ENCODE assay signal across 21 mouse cellular contexts in the genomic region with DNA sequence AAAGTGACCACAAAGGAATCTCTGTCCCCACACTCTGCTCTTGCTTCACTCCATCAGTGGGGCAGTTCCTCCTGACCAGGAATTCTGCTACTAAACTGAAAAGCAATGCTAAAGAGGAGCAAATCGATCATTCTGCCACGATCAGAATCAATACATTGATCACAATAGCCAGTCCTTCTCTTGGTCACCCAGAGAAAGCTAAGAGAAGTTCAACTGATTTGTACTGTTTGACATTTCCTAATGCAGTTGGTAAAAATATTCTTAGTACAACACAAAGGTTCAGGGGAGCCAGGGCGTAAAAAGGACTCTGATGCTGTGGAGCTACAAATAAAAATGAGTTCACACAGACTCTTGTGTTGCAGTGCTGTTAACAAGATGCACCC.
A peak's percentile ranks its signal among the peaks of the same experiment; 100 is the strongest.
DNase-seq lines count a peak whose midpoint lies in the region; ATAC-seq and TF ChIP-seq lines count a peak whose summit lies in the region.
"Had no signal": no experiment of that assay in that cellular context is flagged by ENCODE, and none has a peak within 500 bp of the region (broad histone marks: within the 10 kb centered on the region; RNA-seq: fewer than 3 reads in every experiment).

No protein-coding gene starts in this region.

- no peak for ATAC-seq in heart, embryonic 11.5 days (replicated peaks; ENCODE audit: insufficient number of reproducible peaks, low FRiP score, low TSS enrichment)
- ATAC-seq in lung, postnatal 0 days = 0 out of 2 replicates have a peak, but pooled peaks have one; percentile 3
- ATAC-seq: hindbrain, embryonic 16.5 days had no signal

- DNase-seq in heart, postnatal 4 days = no peak
- no peak for DNase-seq in layer of hippocampus, adult 2 months (ENCODE audit: low spot score in 2 of 2)
- DNase-seq in layer of hippocampus, postnatal 14 days (ENCODE audit: low spot score in 2 of 2) = no peak
- no peak for DNase-seq in lung, postnatal 0 days (ENCODE audit: low spot score)
- DNase-seq in lung, postnatal 25 days (ENCODE audit: low spot score) = no peak
- no peak for DNase-seq in spleen, postnatal 14 days (ENCODE audit: low spot score in 2 of 2)
- DNase-seq: adrenal gland, adult 8-10 months; cerebellum, adult 9-10 months; gastrocnemius, postnatal 14 days; kidney, adult 11 months; layer of hippocampus, postnatal 36 days; liver, embryonic 13.5 days; right cerebral cortex, postnatal 4 days had no signal

- no peak overlapping the region for H3K4me3 ChIP-seq in heart, embryonic 11.5 days (ENCODE audit: low read depth, low read length)
- H3K4me3 ChIP-seq in layer of hippocampus, adult 2 months = no peak overlapping the region
- no peak overlapping the region for H3K4me3 ChIP-seq in lung, postnatal 0 days (ENCODE audit: low read depth, low read length)
- no peak overlapping the region for H3K4me3 ChIP-seq in myocyte
- H3K4me3 ChIP-seq: embryonic facial prominence, embryonic 12.5 days; liver, embryonic 13.5 days; midbrain, embryonic 10.5 days had no signal

- no peak for TF ChIP-seq POLR2A in myocyte (IDR thresholded peaks at IDR 0.05; ENCODE audit: insufficient read length, low read depth)

- H3K9me3 ChIP-seq in heart, embryonic 11.5 days (replicated peaks; ENCODE audit: control insufficient read depth, low read length) = no peaks in the 10 kb centered on the region
- no peaks in the 10 kb centered on the region for H3K9me3 ChIP-seq in lung, postnatal 0 days (ENCODE audit: low read length)
- H3K9me3 ChIP-seq: embryonic facial prominence, embryonic 12.5 days; liver, embryonic 13.5 days; midbrain, embryonic 10.5 days had no signal

- TF ChIP-seq CTCF in layer of hippocampus, adult 2 months (conservative IDR thresholded peaks at IDR 0.05) = no peak
- no peak for TF ChIP-seq CTCF in lung, postnatal 0 days (IDR thresholded peaks at IDR 0.05)

- H3K79me2 ChIP-seq in myocyte (ENCODE audit: control insufficient read depth, insufficient read depth) = peaks cover 61% of the 10 kb centered on the region

- no peak for TF ChIP-seq EP300 in lung, postnatal 0 days (IDR thresholded peaks at IDR 0.05)

- H3K9ac ChIP-seq in heart, embryonic 11.5 days (ENCODE audit: low read depth, low read length) = no peak overlapping the region
- no peak overlapping the region for H3K9ac ChIP-seq in lung, postnatal 0 days (replicated peaks; ENCODE audit: low read depth)
- H3K9ac ChIP-seq: embryonic facial prominence, embryonic 12.5 days; liver, embryonic 13.5 days had no signal

- no peaks in the 10 kb centered on the region for H3K27me3 ChIP-seq in heart, embryonic 11.5 days (ENCODE audit: control insufficient read depth, insufficient read depth, low read length)
- no peaks in the 10 kb centered on the region for H3K27me3 ChIP-seq in lung, postnatal 0 days (replicated peaks; ENCODE audit: insufficient read depth, low read length)
- no peaks in the 10 kb centered on the region for H3K27me3 ChIP-seq in myocyte (ENCODE audit: control insufficient read depth, insufficient read depth, insufficient read length)
- H3K27me3 ChIP-seq: embryonic facial prominence, embryonic 12.5 days; liver, embryonic 13.5 days had no signal

- H3K4me1 ChIP-seq in heart, embryonic 11.5 days (ENCODE audit: control insufficient read depth, insufficient read depth, low read length) = peaks cover 54% of the 10 kb centered on the region
- H3K4me1 ChIP-seq in lung, postnatal 0 days (ENCODE audit: insufficient read depth, low read depth, low read length) = peaks cover 52% of the 10 kb centered on the region

- no peak overlapping the region for H3ac ChIP-seq in myocyte (ENCODE audit: control insufficient read depth, insufficient read length)

- H3K36me3 ChIP-seq in heart, embryonic 11.5 days (ENCODE audit: control insufficient read depth, insufficient read depth, low read length) = no peaks in the 10 kb centered on the region; the same call in 1 of the 2 replicates
- no peaks in the 10 kb centered on the region for H3K36me3 ChIP-seq in lung, postnatal 0 days (ENCODE audit: insufficient read depth, low read length)
- H3K36me3 ChIP-seq in myocyte (ENCODE audit: control insufficient read depth, insufficient read depth) = no peaks in the 10 kb centered on the region
- H3K36me3 ChIP-seq: embryonic facial prominence, embryonic 12.5 days; liver, embryonic 13.5 days; midbrain, embryonic 10.5 days had no signal

- H3K4me2 ChIP-seq in heart, embryonic 11.5 days = no peak overlapping the region
- H3K4me2 ChIP-seq in lung, postnatal 0 days (replicated peaks; ENCODE audit: low read depth, low read length) = no peak overlapping the region
- peak overlapping the region; percentile 32 for H3K4me2 ChIP-seq in myocyte (ENCODE audit: low read depth)
- H3K4me2 ChIP-seq: embryonic facial prominence, embryonic 12.5 days; liver, embryonic 13.5 days had no signal

- H3K27ac ChIP-seq in heart, embryonic 11.5 days (ENCODE audit: low read depth, low read length) = peak overlapping the region; percentile 4; the same call in 1 of the 2 replicates
- peak overlapping the region; percentile 43 for H3K27ac ChIP-seq in layer of hippocampus, adult 2 months
- peak overlapping the region; percentile 28 for H3K27ac ChIP-seq in lung, postnatal 0 days (ENCODE audit: low read length)
- H3K27ac ChIP-seq: embryonic facial prominence, embryonic 12.5 days; kidney, postnatal 0 days; liver, embryonic 13.5 days; macrophage; midbrain, embryonic 10.5 days; stomach, postnatal 0 days had no signal

- 81% methylated on average over 3 of the region's 3 CpGs for WGBS in heart, embryonic 11.5 days (ENCODE audit: insufficient replicate concordance)
- 61% methylated on average over 3 of the region's 3 CpGs for WGBS in lung, postnatal 0 days

TF ChIP-seq in myocyte, 11 proteins besides CTCF, POLR2A, EP300 and RAD21:
- no peak for TF ChIP-seq E2F4 (IDR thresholded peaks at IDR 0.05; ENCODE audit: insufficient read depth)
- TF ChIP-seq TCF3 (IDR thresholded peaks at IDR 0.05; ENCODE audit: insufficient read length, low read depth) = no peak
- no peak for TF ChIP-seq MAX (IDR thresholded peaks at IDR 0.05; ENCODE audit: low read depth)
- TF ChIP-seq TCF12 (IDR thresholded peaks at IDR 0.05; ENCODE audit: insufficient read depth, poor library complexity, severe bottlenecking) = no peak
- no peak for TF ChIP-seq MYOG (IDR thresholded peaks at IDR 0.05; ENCODE audit: control insufficient read depth in 1 of 3, insufficient read depth in 1 of 3, insufficient read length in 2 of 3, low read depth in 2 of 3)
- TF ChIP-seq POLR2AphosphoS2 (IDR thresholded peaks at IDR 0.05; ENCODE audit: insufficient read length, low read depth) = no peak
- no peak for TF ChIP-seq USF1 (IDR thresholded peaks at IDR 0.05; ENCODE audit: low read depth)
- no peak for TF ChIP-seq SRF (IDR thresholded peaks at IDR 0.05; ENCODE audit: control insufficient read depth, insufficient read length, low read depth)
- TF ChIP-seq REST (IDR thresholded peaks at IDR 0.05; ENCODE audit: insufficient read depth, insufficient read length) = no peak
- no peak for TF ChIP-seq CEBPB (IDR thresholded peaks at IDR 0.05; ENCODE audit: insufficient read depth, poor library complexity, severe bottlenecking)
- no peak for TF ChIP-seq MYOD1 (IDR thresholded peaks at IDR 0.05; ENCODE audit: control insufficient read depth in 1 of 3, insufficient read length in 2 of 3, low read depth in 2 of 3)
